Mouse (Mus musculus): ENCODE results near the gene Hs2st1.

The Hs2st1 gene

DNA sequence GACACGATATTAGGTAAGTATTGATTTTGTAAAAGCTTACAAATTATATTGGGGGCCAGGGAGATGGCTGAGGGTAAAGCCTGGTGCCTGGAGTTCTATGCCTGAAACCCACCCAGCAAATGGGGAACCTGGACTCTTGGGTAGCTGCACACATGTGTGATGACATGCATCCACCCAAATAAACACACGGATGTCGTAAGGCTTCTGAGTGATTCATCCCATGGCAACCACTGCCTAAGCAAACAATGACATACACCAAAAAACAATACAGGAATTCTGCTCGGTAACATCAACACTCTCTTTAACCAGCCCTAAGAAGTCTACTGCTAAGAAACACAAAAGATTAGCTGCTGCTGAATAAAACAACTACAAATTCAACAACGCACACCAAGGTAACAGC lies 73.2 kb downstream of the Hs2st1 start:
- no peak for DNase-seq

DNA sequence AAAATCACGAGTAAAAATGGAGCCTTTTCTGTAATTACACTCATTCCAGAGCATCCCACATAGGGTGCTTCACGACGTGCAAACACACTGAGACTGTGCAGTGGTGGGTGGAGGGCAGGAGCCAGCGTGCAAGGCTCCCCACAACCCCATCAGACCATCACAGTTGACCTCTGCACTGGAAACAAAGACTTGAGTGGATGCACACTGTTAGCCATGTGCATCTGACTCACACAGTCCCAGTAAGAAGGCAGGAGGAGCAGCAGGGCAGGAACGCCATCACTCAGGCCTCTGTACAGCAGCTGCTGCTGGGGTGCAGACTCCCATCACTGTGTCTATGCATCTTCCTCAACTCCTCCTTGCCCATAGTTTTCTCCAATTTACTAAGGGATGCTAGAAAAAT lies 75.1 kb downstream of the Hs2st1 start:
- no peak for DNase-seq

DNA sequence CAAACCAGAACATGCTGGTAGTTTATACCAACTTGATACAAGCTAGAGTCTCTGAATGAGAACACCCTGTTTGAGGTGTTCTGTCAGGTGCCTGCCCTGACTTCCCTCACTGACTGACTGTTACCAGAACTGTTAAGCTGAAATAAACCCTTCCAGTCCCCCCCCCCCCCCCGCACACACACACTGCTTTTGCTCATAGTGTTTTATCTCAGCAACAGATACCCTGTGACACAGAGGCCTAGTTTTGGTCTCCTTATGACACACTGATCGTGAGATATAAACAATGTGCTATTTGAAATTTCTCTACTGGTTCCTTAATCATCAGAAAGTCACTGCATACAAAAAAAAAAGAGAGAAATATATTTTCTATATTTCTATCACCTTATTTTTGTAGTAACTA lies 81.2 kb downstream of the Hs2st1 start:
- DNase-seq = no peak

DNA sequence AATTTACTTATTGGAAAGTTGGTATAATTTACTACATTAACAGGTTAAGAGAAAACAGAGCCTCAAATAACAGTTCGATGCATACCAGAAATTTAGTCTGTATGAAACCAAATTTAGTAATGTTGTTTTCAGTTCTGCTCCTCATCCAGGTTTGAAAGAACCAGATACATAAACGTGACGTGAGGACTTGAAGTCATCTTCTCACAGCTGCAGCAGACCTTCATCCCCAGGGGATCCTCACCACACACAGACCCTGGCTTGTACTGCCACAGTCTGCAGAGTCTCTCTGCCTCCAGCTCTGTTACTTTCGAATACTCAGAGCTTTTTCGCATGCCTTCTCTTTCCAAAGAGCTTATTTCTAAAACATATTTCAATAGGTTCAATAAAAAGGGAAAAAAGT lies 89.4 kb downstream of the Hs2st1 start:
- no peak for DNase-seq

DNA sequence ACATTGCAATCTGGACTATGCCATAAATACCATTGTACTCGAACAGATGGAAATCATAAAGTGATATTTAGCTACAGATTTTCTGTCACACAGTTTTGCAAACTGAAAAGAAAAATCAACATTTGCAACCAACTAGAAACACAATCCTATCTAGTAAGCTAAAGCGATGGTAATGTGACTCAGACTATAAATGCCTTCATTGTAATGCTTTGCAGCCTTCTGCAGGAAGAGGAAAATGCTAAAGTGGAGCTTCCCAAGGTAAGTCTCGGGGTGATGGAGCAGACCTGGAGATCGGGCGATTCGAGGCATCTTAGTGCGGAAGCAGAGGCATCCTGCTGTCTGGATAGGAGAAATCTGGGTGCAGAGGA lies 91.6 kb downstream of the Hs2st1 start:
- no peak for DNase-seq

DNA sequence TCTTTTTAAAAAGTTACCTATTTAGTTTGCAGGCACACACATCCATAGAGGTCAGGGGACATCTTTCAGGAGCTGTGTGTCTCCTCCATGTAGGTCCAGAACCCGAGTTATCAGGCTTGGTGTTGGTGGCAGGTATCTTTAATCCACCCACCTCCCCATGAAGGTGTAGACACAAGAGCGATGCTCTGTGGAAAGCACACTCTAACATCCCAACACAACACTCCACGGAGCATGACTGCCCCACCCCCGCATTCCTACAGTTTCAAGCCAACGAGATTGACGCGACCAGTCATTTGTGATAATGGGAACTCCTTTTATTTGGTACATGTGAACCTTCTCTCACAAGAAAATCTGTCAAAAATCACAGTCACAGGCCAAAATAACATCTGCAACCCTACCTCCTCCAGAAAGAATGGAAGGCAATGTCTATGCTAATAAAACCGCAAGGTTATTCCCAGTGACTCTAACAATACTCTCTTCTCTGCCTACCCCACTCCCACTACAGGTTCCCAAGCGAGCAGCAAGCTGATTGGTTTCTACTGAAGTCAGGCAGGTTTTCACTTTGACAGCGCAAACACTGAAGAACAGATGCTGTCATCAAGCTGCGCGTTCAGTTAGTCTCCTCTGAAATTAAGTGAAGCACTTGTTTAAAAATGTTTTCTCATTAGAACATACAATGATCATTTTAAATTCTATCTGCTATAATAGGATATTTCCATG lies 92.1 kb downstream of the Hs2st1 start:
- no peak for DNase-seq

DNA sequence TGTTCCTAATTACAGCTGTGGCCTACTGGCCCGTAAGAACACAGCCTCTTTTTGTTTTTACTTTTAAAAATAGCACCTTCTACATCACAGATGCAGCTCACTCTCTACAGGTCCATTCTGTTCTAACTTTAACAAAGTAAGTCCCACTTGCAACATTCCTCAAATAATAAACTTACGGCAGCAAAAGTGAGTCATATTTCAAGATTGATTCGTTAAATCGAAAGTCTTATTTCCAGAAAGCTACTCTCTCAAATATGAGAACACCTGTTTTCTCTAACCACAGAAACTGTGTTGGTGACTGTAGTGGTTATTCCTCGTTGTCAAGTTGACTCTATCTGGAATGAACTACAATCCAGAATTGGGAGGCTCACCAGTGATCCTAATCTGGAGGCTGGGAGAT lies 94.1 kb downstream of the Hs2st1 start:
- no peak for DNase-seq

DNA sequence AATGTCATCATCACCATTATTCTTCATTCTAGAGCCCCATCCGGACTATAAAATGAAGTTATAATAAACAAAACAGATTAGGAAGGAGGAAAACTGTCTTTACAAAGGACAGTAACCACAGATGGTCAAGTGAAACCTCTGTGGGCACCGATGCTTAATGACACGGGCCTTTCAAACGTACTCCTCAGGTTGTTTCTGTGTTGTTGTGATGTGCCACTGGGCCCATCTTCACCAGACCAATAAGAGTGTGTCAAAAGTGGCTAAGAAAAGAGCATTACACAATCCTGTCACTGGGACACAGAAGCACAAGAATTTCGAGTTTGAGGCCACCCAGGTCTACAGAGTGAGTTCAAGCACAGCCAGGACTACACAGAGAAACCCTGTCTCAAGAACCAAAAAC lies 95.3 kb downstream of the Hs2st1 start:
- no peak for DNase-seq

DNA sequence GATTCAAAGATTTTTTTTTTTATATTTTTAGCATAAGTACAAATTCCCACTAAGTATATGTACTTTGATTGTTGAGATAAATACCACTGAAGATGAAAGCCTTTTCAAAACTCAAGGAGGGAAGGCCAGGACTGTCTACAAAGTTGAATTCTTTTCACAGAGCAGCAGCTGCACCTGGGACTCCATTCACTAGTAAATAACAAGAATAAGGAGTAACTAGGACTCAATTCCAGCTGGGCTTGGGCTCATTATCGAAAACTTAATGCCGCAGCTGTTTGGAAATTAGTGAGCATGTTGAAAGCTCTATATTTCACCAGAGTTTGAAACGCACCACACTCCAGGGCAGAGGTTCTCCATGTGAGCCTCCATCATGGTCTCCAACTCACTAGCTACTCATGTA lies 98.0 kb downstream of the Hs2st1 start:
- DNase-seq = no peak

DNA sequence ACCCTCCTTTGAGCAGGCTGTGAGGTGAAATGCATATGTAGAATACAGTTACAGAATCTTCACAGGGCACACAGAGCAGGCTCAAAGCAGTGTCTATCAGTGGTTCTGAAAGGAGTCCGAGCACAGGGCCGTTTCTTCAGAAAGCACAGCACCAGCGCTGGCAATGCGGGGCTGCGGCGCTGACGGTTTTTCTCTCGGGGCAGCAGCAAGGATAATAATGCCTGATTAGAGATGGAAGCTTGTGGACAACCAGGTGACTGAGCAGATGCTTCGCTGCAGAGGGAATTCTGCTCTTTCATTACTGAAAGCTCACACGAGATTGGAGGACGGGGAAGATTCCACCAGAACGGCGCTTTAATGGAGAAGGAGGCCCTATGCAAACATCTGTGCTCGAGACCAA lies 99.1 kb downstream of the Hs2st1 start:
- DNase-seq = no peak

DNA sequence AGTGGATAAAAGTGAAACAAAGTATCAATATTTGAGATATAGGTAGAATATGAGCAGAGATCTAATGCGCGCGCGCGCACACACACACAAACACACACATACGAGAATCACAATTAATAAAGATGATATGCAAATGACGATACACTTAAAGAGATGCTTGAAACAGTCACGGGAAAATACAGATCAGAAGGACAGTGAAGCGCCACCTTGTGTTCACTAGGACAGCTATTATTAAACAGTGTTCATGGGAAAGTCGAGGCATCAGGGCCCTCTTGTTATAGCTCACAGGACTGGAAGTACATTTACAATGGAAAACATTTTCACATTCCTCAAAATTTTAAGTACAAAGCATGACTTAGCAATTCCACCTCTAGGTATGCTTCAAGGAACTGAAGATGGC lies 102.5 kb downstream of the Hs2st1 start:
- DNase-seq = peak; percentile 20 to 33

DNA sequence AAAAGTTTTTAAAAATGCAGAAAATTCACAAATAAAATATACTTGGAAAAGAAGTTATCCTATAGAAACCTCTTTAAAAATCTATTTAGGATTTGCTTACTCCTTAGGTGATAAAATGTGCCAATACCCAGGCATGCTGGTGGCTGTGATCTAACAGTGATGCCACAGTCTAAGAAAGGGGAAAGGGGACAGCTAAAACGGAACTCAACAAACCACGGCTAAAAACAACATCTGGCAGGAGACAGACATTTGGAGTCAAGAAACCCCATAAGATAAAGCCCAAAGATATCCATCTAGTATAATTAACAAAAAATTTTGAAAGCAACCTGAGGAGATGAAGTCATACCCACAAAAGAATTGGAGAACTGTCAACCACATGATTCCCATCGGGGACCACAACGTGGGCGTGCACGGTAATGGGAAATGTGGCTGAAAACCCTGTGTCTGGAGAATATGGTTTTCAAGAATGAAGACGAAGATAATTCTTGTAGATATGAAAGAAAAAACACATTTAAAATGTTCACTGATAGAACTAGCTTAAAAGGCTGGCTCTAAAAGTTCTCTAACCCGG lies 103.8 kb downstream of the Hs2st1 start:
- no peak for DNase-seq

DNA sequence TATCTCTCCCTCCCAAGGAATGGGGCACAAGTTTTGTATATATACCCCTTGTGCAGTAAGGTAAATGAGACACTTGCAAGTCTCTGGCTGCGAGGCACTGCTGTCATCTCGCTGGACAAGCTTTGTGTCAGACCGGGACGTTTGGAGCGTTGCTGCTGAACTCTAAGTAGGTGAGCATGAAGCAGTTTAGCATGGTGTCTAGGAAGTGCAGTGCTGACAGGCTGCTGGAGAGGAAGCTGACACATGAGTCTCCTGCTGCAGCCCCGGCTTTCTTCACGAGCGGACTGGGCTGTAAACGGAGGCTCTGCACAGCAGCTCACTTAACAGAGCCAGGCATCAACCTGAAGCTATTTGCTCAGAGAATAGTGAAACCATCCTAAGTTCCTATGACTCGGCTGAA lies 107.3 kb downstream of the Hs2st1 start:
- DNase-seq = no peak

DNA sequence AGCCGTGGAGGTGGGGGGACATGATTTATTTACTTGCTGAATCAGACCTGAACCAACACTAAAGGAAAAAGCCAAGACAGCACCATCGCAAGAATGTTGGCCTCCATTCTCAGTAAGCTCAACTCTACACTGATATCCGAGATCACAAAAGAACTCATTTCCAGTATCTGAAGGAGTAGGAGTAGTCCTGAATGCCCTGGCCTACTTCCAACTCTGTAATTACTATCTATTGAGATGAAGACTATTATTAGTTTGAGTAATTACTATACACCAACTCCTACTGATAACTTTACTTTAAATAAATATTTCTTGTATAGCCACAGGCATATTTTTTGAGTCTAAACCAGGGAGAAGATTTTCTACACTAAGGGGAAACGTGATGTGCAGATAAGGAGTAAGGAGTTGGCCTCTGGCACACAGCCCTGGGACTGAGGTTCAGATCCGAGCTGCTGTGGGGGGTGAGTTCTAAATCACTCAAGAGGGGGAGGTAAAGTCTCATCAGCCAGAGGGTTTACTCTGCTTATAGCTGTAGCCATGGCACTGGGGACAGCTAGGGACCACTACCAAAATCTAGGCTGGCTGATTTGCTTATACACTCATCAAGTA lies 109.7 kb downstream of the Hs2st1 start:
- DNase-seq = no peak

DNA sequence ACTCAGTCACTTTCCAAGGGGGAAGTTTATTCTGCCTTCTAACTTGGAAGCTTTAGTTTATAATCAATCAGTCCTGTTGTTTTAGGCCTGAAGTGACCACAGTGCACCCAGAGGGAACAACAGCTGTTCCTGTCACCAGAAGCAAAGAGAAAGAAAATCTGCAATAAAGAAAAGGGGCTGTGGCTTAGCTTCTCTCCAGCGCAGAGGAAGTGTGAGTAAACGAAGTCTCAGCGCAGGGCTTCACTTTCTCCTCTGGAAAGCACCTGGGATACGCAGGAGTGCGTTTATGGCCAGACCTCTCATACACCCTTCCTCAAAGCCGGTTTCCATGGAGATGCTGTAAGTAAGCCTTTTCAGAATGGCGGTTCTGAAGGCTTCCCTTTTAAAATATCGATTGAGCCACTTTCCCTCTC lies 110.7 kb downstream of the Hs2st1 start:
- DNase-seq = no peak

DNA sequence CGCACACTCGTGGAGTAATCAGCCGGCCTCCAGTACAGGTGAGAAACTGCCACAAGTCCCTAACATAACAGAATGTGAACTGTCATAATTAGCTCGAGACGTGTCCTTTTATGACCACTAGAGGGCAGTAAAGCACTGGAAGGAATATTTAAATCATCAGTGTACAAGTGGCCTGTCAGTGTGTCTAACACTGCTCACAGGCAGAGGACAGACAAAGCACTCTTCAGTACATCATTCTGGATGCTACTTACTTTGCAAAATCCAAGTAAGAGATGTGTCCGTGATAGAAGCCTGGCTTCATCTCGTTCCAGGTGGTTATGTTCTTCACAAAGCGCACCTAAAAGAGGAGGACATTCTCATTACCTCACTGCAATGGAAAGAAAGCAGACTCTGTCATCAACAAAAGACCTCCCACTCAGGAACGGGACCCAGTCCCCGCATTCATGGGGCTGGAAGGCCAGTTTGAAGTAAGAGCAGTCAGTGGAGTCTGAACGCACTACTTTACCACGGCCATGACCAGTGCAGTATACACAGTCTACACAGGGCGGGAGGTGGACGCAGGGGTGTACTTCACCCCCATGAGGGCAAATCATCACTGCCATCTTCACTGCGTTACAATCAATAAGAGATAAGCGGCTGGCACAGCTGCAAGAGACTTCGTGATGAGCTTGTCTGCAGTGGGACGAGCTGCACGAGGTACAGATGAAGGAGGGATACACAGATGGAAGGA lies 116.1 kb downstream of the Hs2st1 start:
- DNase-seq = peak; percentile 64 to 79

DNA sequence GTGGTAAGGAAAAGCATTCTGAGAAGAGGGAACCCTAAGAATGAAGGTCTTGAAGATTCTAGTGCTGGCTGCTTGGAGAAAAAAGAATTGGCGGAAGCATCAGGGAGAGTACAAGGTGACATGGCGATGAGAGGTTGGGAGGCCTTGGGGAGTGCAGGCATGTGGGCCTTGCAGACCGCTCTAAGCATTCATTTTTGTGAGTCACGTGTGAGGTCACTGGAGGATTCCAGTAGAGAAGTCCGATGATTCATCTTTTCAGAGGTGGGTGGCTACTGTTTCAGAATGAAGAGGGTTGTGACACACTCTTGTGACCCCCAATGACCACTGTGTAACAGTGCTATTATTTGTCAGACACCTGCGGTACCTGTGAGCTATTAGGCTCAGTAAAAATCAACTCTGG lies 121.0 kb downstream of the Hs2st1 start:
- DNase-seq = no peak

DNA sequence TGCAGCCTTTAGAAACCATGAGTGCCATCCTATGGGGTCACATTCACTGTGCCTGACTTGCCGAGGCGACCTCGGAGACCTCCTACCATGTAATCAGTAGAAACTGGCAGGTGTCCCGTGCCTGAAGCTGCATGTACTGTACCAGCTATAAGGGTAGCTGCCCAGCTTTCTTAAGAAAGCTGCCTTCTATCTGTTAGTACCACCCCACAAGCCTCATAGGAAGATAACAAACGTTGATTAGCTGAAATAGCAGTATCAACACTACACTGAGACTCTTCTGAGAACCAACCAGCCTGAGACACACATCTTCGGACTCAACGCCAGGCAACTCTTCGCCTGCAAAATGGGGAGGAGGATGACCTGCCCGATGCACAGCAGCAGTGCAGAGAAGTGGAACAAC lies 122.1 kb downstream of the Hs2st1 start:
- no peak for DNase-seq

DNA sequence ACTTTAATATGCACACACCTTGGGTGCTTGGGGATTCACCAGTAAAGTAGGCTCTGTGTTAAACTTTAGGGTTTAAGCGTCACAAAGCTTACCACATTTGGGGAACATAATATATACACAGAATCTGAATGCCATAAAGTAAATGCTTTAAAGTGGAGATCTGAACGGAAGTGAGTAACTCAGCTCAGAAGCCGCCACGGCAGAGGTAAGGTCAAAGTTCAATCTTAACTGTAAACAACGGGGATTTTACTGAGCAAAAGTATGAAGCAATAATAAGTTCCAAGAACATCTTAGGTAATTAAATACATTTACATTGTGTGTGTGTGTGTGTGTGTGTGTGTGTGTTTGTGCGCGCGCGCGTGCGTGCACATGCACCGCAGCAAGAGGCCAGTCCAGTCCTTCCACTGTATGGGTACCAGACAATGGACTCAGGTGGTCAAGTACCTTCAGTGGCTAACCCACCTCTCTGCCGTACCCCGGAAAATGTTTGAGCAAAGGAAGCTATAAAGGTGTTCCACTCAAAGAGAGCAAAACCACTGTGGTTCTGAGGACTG lies 123.8 kb downstream of the Hs2st1 start:
- no peak for DNase-seq

DNA sequence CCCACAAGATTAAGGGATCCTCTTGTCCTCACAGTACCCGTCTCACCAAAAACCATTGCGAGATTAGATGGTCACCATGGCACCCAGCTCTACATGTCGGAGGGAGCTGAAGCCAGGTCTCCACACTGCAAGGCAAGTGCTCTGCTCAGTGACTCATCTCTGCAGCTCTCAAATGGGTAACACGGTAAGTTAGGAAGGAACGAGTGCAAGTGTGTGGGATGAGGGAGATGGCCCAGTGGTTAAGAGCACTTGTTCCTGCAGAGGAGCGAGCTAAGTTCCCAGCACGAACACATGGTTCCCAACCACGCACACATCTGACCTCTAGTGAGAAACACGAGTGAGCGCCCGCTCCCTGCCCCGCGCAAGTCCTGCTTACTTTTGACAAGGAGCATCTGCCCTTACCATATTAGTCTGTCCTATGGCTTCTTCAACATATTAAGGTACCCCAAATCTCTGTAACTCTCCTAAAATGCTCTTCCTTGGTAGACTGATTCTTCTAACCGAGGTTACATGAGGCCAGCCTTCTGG lies 132.0 kb downstream of the Hs2st1 start:
- DNase-seq = no peak

DNA sequence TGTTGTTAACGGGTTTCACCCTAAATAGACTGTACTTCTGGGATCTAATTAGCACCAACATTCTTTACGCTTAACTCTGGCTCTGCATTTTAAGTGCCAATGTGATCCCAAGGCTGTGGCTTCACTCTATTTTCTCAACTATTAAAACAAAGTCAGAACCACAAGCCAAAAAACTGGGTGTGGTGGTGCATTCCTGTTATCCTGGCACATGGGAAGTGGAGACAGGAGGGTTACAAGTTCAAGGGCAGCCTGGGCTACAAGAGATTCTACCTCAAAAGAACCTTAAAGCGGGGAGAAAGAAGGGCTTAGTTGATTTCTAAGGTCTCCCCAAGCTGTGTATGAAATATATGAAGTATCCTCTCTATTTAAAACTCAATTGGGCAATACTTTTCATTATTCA lies 133.9 kb downstream of the Hs2st1 start:
- no peak for DNase-seq

DNA sequence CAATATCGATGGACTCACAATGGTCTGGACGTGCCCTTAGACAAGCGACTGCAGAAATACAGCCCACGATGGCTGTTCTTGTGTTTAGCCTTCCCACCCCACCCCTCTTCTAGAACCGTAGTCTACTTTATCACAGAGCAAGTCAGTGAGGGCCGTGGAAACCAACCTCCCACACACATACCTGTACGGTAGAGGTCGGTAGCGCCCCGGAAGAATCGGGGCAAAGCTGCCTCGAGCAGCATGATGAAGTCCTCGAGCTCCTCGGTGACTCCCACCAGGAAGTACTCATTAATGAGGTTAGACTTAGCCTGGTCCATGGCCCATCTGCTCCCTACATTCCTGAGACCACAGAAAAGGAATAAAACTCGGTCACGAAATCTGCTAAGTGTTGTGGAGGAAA lies 134.7 kb downstream of the Hs2st1 start:
- DNase-seq = no peak

DNA sequence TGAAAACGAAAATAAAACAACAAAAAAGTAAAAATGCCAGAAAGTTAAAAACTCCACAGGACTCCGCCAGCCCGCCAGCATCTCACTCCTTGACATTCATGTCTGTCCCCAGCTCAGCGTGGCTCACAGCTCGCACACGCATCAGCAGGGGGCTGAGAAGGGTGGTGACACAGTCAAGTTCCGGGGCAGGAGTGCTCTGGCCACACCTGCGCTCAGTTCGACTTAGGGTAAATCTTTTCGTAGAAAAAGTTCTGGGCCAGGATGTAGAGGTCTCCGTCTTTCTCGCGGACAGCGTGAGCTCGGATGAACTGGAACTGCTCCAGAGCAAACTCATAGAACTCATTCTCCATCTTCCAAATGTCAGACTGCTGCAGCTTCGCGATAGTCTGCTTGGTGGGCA lies 135.7 kb downstream of the Hs2st1 start:
- no peak for DNase-seq

DNA sequence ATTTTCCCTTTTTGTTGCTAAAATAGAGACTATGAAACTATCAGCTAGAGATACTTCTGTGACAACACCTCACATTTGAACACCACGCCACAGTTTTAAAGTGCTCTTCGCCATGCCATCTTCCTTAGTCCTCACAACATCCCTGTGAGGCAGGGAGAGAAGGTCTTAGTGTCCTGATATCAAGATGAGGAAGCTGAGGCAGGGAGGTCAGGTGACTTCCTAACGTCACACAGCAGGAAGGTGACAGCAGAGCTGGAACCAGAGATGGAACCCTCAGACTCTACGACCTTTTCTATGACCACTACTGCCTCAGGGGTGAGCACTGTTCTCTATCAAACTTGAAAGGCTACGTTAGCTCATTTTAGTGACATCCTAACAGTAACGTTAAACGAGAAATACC lies 136.9 kb downstream of the Hs2st1 start:
- no peak for DNase-seq
